ENCODE assay signal across 18 mouse cellular contexts in the genomic region with DNA sequence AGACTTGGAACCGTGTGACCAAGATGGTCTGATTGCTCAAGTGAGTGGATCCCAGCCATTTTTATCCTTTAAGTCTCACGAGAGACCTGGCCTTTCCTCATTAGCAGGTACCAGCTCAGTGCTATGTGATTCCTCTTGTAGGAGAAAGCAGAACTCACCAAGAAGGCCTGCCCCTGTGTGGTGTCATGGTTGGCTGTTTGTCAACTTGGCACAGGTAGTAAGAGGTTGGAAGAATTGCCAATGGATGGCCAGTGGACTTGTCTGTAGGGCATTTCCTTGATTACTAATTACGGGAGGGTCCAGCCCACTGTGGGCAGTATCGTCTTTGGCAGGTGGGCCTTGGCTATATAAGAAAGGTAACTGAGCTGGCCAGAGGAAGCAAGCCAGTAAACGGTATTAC.
DNase-seq lines count a peak whose midpoint lies in the region; ATAC-seq and TF ChIP-seq lines count a peak whose summit lies in the region.
"Had no signal": no experiment of that assay in that cellular context is flagged by ENCODE, and none has a peak within 500 bp of the region (broad histone marks: within the 10 kb centered on the region; RNA-seq: fewer than 3 reads in every experiment).

No protein-coding gene starts in this region.

- peak overlapping the region; percentile 48; the same call in 1 of the 2 replicates for H3K27ac ChIP-seq in gastrocnemius, adult 2 months
- H3K27ac ChIP-seq: embryonic facial prominence, embryonic 13.5 days; forebrain, embryonic 12.5 days; heart, adult 2 months; hindbrain, embryonic 15.5 days had no signal

- CTCF ChIA-PET in Patski (lab: Charles Lee) = no interaction called here

- intact Hi-C loops in gastrocnemius, adult 2 months (cut with DNase I) = no loop called here
- intact Hi-C loops in heart, postnatal 25 days (cut with DNase I) = no loop called here

- ATAC-seq in Patski = peak; percentile 28
- ATAC-seq: CD4-positive, CD25-positive, alpha-beta regulatory T cell, adult 4 months; forebrain, embryonic 16.5 days; intestine, embryonic 16.5 days had no signal

- POLR2A ChIA-PET in Patski (lab: Charles Lee) = no interaction called here

- H3K27me3 ChIP-seq in Patski = no peaks in the 10 kb centered on the region
- H3K27me3 ChIP-seq: embryonic facial prominence, embryonic 13.5 days; forebrain, embryonic 12.5 days; hindbrain, embryonic 15.5 days had no signal

- TF ChIP-seq CTCF in gastrocnemius, adult 2 months (IDR thresholded peaks at IDR 0.05) = no peak
- TF ChIP-seq CTCF in Patski (IDR thresholded peaks at IDR 0.05) = no peak

- DNase-seq in gastrocnemius, adult 2 months = peak; percentile 23
- DNase-seq in gastrocnemius, postnatal 10 days = no peak
- peak; percentile 9 for DNase-seq in heart, adult 8-10 months (ENCODE audit: low spot score)
- DNase-seq in heart, postnatal 25 days (ENCODE audit: low spot score) = no peak
- DNase-seq in 3T3-L1 (ENCODE audit: low read depth, low spot score) (peak; percentile 7), Patski (ENCODE audit: low read depth, low spot score) (peak; percentile 44)
- DNase-seq in adrenal gland, postnatal 10 days = no peak
- DNase-seq: adrenal gland, postnatal 25 days; B cell, adult 2 months; cerebellum, adult 2 months; kidney, adult 8-10 months had no signal

- in situ Hi-C loops in Patski (cut with MboI; ENCODE audit: low pct_unique_long_range_greater_than_20kb) = loop anchor here (25.0 kb wide), 1 partner anchor 272 kb away; no protein-coding TSS in a partner anchor

- no peak overlapping the region for H3K4me3 ChIP-seq in gastrocnemius, adult 2 months
- H3K4me3 ChIP-seq: embryonic facial prominence, embryonic 13.5 days; forebrain, embryonic 12.5 days; heart, adult 2 months; hindbrain, embryonic 15.5 days had no signal

Comparison
In these comparisons a context has a peak if more than half of its experiments do, and no peak if none do; other contexts are left out.
1. DNase-seq: peak in gastrocnemius, adult 2 months (single experiment), heart, adult 8-10 months (single experiment), 3T3-L1 (single experiment) and Patski (single experiment); none in gastrocnemius, postnatal 10 days (single experiment), heart, postnatal 25 days (single experiment) and adrenal gland, postnatal 10 days (single experiment).